Mouse (Mus musculus) B cell, adult 2 months (primary cell): ENCODE results near the gene Slc37a2.
"Not testable (repeated sequence)": the region's sequence is repeated elsewhere in the genome, so short reads cannot be mapped to it uniquely, and the experiment has no call there.

Source experiments
- DNase-seq, 2 experiments: peaks; one replicate each; pipeline ENCODE4 v3.0.0; 2022

Slc37a2 gene

GRCm38 (mm10) chr9:37255149-37255888 is at the start of gene Slc37a2:
Gene Slc37a2, minus strand, starts transcription at chr9:37255738.
- peak; percentile 78 to 81 for DNase-seq

GRCm38 (mm10) chr9:37301720-37302119 is 46.2 kb upstream of the Slc37a2 start:
- DNase-seq: peak; percentile 5 to 6

GRCm38 (mm10) chr9:37300501-37300900 is 45.0 kb upstream of the Slc37a2 start:
- not testable (repeated sequence) for DNase-seq

GRCm38 (mm10) chr9:37295586-37295985 is 40.0 kb upstream of the Slc37a2 start:
- no peak for DNase-seq

- DNase-seq: no peak
These were observed 11.1 kb upstream of the Slc37a2 start for GRCm38 (mm10) chr9:37266622-37267021.

GRCm38 (mm10) chr9:37255889-37256225 is 319 bp upstream of the Slc37a2 start:
- DNase-seq: no peak

GRCm38 (mm10) chr9:37254531-37255110 is 917 bp downstream of the Slc37a2 start:
- DNase-seq: no peak

GRCm38 (mm10) chr9:37250631-37251030 is 4.9 kb downstream of the Slc37a2 start:
- no peak for DNase-seq

GRCm38 (mm10) chr9:37249976-37250375 is 5.6 kb downstream of the Slc37a2 start:
- DNase-seq: no peak

GRCm38 (mm10) chr9:37248381-37248906 is 7.1 kb downstream of the Slc37a2 start:
- no peak for DNase-seq

GRCm38 (mm10) chr9:37247429-37247828 is 8.1 kb downstream of the Slc37a2 start:
- DNase-seq: peak; percentile 42 to 53

- no peak for DNase-seq
These were observed 9.7 kb downstream of the Slc37a2 start for GRCm38 (mm10) chr9:37245810-37246209.

GRCm38 (mm10) chr9:37245404-37245803 is 10.1 kb downstream of the Slc37a2 start:
- no peak for DNase-seq

GRCm38 (mm10) chr9:37244600-37244999 is 10.9 kb downstream of the Slc37a2 start:
- DNase-seq: no peak

GRCm38 (mm10) chr9:37242764-37243163 is 12.8 kb downstream of the Slc37a2 start:
- no peak for DNase-seq

- no peak for DNase-seq
These were observed 19.4 kb downstream of the Slc37a2 start for GRCm38 (mm10) chr9:37235951-37236737.

- no peak for DNase-seq
These were observed 23.0 kb downstream of the Slc37a2 start for GRCm38 (mm10) chr9:37232201-37233195.

- peak in 1 of 2 experiments; percentile 10 for DNase-seq
These were observed 24.9 kb downstream of the Slc37a2 start for GRCm38 (mm10) chr9:37230486-37231195.

- peak; percentile 61 to 68 for DNase-seq
These were observed 25.6 kb downstream of the Slc37a2 start for GRCm38 (mm10) chr9:37229880-37230325.

GRCm38 (mm10) chr9:37225581-37225980 is 30.0 kb downstream of the Slc37a2 start:
- DNase-seq: no peak

- DNase-seq: no peak
These were observed 34.8 kb downstream of the Slc37a2 start for GRCm38 (mm10) chr9:37220755-37221154.
